Mouse (Mus musculus) myocyte (in vitro differentiated cells): ENCODE measurements around the gene Gpr141. TPM values are rescaled to one million over a fixed set of nuclear protein-coding genes. Genes with fewer than 3 reads are reported as not detected.

Experiments
- H3K27me3 ChIP-seq: one replicate; pipeline ENCODE4 v1.6.1; 2011; ENCODE audit not compliant: control insufficient read depth, insufficient read depth, insufficient read length
- H3K36me3 ChIP-seq: one replicate; pipeline ENCODE4 v1.6.1; 2011; ENCODE audit not compliant: control insufficient read depth, insufficient read depth
- H3K4me2 ChIP-seq: one replicate; pipeline ENCODE4 v1.6.1; 2011; ENCODE audit warnings: low read depth, control low read depth
- H3K4me3 ChIP-seq: one replicate; pipeline ENCODE4 v1.5.1; 2011; ENCODE audit warnings: mild to moderate bottlenecking, control low read depth, moderate library complexity
- H3K79me2 ChIP-seq: one replicate; pipeline ENCODE4 v1.6.1; 2011; ENCODE audit not compliant: control insufficient read depth, insufficient read depth
- H3ac ChIP-seq: one replicate; pipeline ENCODE4 v1.6.1; 2011; ENCODE audit not compliant: control insufficient read depth, insufficient read length
- CEBPB ChIP-seq: IDR thresholded peaks from 2 replicates; pipeline ENCODE4 v1.6.1; 2011; ENCODE audit warnings: mild to moderate bottlenecking, moderate library complexity; ENCODE audit not compliant: poor library complexity, insufficient read depth, severe bottlenecking
- E2F4 ChIP-seq: IDR thresholded peaks from one replicate; pipeline ENCODE4 v1.6.1; 2011; ENCODE audit warnings: mild to moderate bottlenecking, control low read depth, moderate library complexity; ENCODE audit not compliant: insufficient read depth
- MAX ChIP-seq: IDR thresholded peaks from one replicate; pipeline ENCODE4 v1.6.1; 2011; ENCODE audit warnings: low read depth, mild to moderate bottlenecking, control low read depth
- MYOD1 ChIP-seq, 3 experiments: IDR thresholded peaks; one replicate each; pipeline ENCODE4 v1.6.1; 2011; ENCODE audit warnings: control low read depth in 2 of 3, low read depth in 2 of 3, mild to moderate bottlenecking in 2 of 3, moderate library complexity in 1 of 3; ENCODE audit not compliant: insufficient read length in 2 of 3, control insufficient read depth in 1 of 3
- MYOG ChIP-seq, 3 experiments: IDR thresholded peaks; one replicate each; pipeline ENCODE4 v1.6.1; 2011; ENCODE audit warnings: control low read depth in 2 of 3, low read depth in 2 of 3, mild to moderate bottlenecking in 2 of 3; ENCODE audit not compliant: insufficient read length in 2 of 3, control insufficient read depth in 1 of 3, insufficient read depth in 1 of 3
- POLR2A ChIP-seq: IDR thresholded peaks from one replicate; pipeline ENCODE4 v1.6.1; 2011; ENCODE audit warnings: low read depth, mild to moderate bottlenecking, control low read depth, moderate library complexity; ENCODE audit not compliant: insufficient read length
- POLR2AphosphoS2 ChIP-seq: IDR thresholded peaks from one replicate; pipeline ENCODE4 v1.6.1; 2011; ENCODE audit warnings: low read depth, control low read depth; ENCODE audit not compliant: insufficient read length
- REST ChIP-seq: IDR thresholded peaks from one replicate; pipeline ENCODE4 v1.6.1; 2011; ENCODE audit warnings: mild to moderate bottlenecking, control low read depth, moderate library complexity; ENCODE audit not compliant: insufficient read depth, insufficient read length
- SRF ChIP-seq: IDR thresholded peaks from one replicate; pipeline ENCODE4 v1.6.1; 2011; ENCODE audit warnings: low read depth; ENCODE audit not compliant: control insufficient read depth, insufficient read length
- TCF12 ChIP-seq: IDR thresholded peaks from one replicate; pipeline ENCODE4 v1.6.1; 2011; ENCODE audit warnings: mild to moderate bottlenecking, control low read depth; ENCODE audit not compliant: poor library complexity, insufficient read depth, severe bottlenecking
- TCF3 ChIP-seq: IDR thresholded peaks from one replicate; pipeline ENCODE4 v1.6.1; 2011; ENCODE audit warnings: low read depth, control low read depth; ENCODE audit not compliant: insufficient read length
- USF1 ChIP-seq: IDR thresholded peaks from one replicate; pipeline ENCODE4 v1.6.1; 2011; ENCODE audit warnings: low read depth, mild to moderate bottlenecking, control low read depth, moderate library complexity
- polyA plus RNA-seq: library from polyadenylated mRNA; unstranded; fragments of >200 nt; fragmentation: generic; extraction: Trizol; gene quantifications from one replicate; pipeline ENCODE4 v1.2.1, GENCODE M21; 2012; ENCODE audit warnings: missing spikeins

Gpr141 gene
- polyA plus RNA-seq, 1 experiment, result 5.8 TPM

DNA sequence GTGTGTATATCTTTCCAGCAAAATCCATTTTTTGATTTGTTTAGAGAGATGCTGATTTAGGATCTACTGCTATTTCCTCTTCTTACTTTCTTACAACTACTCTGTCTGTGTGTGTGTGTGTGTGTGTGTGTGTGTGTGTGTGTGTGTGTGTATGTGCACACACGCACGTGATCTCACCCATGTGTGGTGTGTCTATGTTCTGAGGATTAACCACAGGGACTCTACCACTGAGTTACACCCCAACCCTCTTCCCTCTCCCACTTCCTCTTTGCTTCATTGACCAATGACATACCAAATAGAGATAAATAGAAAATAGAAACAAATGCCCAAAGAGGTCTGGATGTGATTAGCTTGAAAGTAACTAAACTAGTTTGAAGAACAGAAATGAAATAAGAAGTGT is 4.0 kb upstream of the Gpr141 start:
- no peaks in the 10 kb centered on the region for H3K79me2 ChIP-seq
- no peaks in the 10 kb centered on the region for H3K27me3 ChIP-seq
- H3K4me2 ChIP-seq, result no peak overlapping the region
- TF ChIP-seq MYOD1 (IDR thresholded peaks at IDR 0.05; ENCODE audit: control insufficient read depth in 1 of 3, insufficient read length in 2 of 3, low read depth in 2 of 3) (no peak), USF1 (no peak), SRF (no peak), POLR2AphosphoS2 (no peak), MAX (no peak), CEBPB (no peak), POLR2A (no peak), TCF3 (no peak), E2F4 (no peak), TCF12 (no peak), REST (no peak), MYOG (IDR thresholded peaks at IDR 0.05; ENCODE audit: control insufficient read depth in 1 of 3, insufficient read depth in 1 of 3, insufficient read length in 2 of 3, low read depth in 2 of 3) (no peak)
- H3ac ChIP-seq, result no peak overlapping the region
- no peaks in the 10 kb centered on the region for H3K36me3 ChIP-seq
- no peak overlapping the region for H3K4me3 ChIP-seq

- no peak overlapping the region for H3ac ChIP-seq
- H3K4me2 ChIP-seq, result no peak overlapping the region
- no peaks in the 10 kb centered on the region for H3K27me3 ChIP-seq
- H3K79me2 ChIP-seq, result no peaks in the 10 kb centered on the region
- no peaks in the 10 kb centered on the region for H3K36me3 ChIP-seq
- no peak for TF ChIP-seq E2F4
- no peak for TF ChIP-seq TCF12
- TF ChIP-seq POLR2A, result no peak
- TF ChIP-seq MYOD1 (IDR thresholded peaks at IDR 0.05; ENCODE audit: control insufficient read depth in 1 of 3, insufficient read length in 2 of 3, low read depth in 2 of 3), result no peak
- no peak for TF ChIP-seq POLR2AphosphoS2
- no peak for TF ChIP-seq USF1
- H3K4me3 ChIP-seq, result no peak overlapping the region
Measured at GRCm38 (mm10) chr13:19821639-19822038, 2.4 kb downstream of the Gpr141 start.

DNA sequence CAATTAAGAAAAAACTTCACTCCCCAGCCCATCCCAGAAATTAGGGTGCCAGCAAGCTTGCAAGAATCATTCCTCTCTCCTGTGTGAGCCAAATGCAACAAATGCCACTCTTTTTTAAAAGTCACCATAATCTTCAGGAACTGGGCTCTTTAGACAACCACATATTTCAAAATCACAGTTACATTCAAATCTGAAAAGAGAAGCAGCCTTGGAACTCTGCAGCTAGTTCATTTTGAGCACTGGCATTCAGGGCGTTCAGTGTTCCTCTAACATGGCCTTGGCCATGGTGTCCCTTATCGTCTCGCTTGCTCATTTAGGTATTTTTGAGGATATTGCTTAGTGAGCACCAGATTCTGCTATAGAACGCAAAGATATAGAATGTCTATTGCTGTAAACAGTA is 4.1 kb downstream of the Gpr141 start:
- Histone ChIP-seq H3K4me3 (no peak overlapping the region), H3K79me2 (no peaks in the 10 kb centered on the region), H3K27me3 (no peaks in the 10 kb centered on the region), H3ac (no peak overlapping the region), H3K4me2 (no peak overlapping the region), H3K36me3 (no peaks in the 10 kb centered on the region)
- TF ChIP-seq CEBPB, result no peak
- no peak for TF ChIP-seq SRF
- TF ChIP-seq MAX, result no peak
- TF ChIP-seq POLR2A, result no peak
- no peak for TF ChIP-seq REST
- TF ChIP-seq USF1, result no peak
- no peak for TF ChIP-seq MYOD1 (IDR thresholded peaks at IDR 0.05; ENCODE audit: control insufficient read depth in 1 of 3, insufficient read length in 2 of 3, low read depth in 2 of 3)
- no peak for TF ChIP-seq TCF3
- no peak for TF ChIP-seq POLR2AphosphoS2
- TF ChIP-seq TCF12, result no peak
- TF ChIP-seq E2F4, result no peak
- no peak for TF ChIP-seq MYOG (IDR thresholded peaks at IDR 0.05; ENCODE audit: control insufficient read depth in 1 of 3, insufficient read depth in 1 of 3, insufficient read length in 2 of 3, low read depth in 2 of 3)

- Histone ChIP-seq H3K36me3 (no peaks in the 10 kb centered on the region), H3K4me3 (no peak overlapping the region), H3ac (no peak overlapping the region), H3K4me2 (no peak overlapping the region), H3K79me2 (no peaks in the 10 kb centered on the region), H3K27me3 (no peaks in the 10 kb centered on the region)
- TF ChIP-seq TCF12 (no peak), SRF (no peak), REST (no peak), POLR2AphosphoS2 (no peak), POLR2A (no peak), E2F4 (no peak), CEBPB (no peak), MYOD1 (IDR thresholded peaks at IDR 0.05; ENCODE audit: control insufficient read depth in 1 of 3, insufficient read length in 2 of 3, low read depth in 2 of 3) (no peak)
Measured at GRCm38 (mm10) chr13:19819243-19819642, 4.8 kb downstream of the Gpr141 start.

DNA sequence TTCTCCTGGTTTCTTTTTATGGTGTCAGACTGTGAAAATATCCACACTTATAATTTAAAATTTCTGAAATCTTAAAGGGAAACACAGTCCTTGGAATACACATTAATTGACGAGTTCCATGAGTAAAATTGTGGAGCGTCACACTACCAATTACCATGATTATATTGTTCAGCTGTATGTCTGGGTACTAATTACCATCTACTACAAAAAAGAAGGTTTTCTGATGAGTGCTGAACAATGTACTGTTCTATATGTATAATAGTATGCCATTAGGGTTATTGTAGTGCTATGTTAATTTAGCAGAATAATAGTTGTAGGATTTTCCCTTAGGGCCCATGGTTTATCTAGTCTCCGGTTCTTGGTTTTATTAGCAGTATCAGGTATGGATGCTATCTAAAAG is 29.1 kb downstream of the Gpr141 start:
- no peak overlapping the region for H3ac ChIP-seq
- H3K36me3 ChIP-seq, result no peaks in the 10 kb centered on the region
- no peak overlapping the region for H3K4me3 ChIP-seq
- no peak overlapping the region for H3K4me2 ChIP-seq
- H3K27me3 ChIP-seq, result no peaks in the 10 kb centered on the region
- TF ChIP-seq POLR2AphosphoS2 (no peak), MYOG (IDR thresholded peaks at IDR 0.05; ENCODE audit: control insufficient read depth in 1 of 3, insufficient read depth in 1 of 3, insufficient read length in 2 of 3, low read depth in 2 of 3) (no peak), SRF (no peak)
- H3K79me2 ChIP-seq, result no peaks in the 10 kb centered on the region
